Mouse (Mus musculus): ENCODE results near the gene Ppm1m.

DNA sequence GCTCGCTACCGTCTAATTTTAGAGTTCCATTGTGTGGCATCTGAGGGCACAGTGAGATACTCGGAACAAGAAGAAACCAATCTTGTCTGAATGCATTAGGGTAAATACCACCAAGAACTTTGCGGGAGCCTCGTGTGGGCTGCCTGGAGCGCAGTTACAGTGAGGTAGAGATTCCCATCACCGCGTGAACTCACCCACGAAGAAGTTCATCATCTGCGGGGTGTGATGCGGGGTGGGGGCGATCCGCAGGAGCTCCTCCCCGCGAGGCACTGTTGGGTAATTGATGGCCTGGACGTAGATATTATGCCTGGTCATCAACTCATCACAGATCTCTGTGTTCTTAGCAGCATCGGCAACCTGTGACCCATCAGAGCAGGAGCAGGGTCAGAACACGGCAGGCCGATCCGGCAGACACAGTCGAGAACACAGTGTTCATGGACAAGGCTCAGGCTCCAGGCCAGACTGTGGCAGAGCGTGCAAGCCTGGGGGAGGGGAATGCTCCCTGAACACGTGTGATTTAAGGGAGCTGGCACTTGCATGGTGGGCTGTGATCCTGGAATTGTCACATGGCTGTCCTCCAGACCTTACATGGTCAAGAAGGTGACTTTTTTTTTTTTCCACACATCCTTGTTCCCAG lies 35.8 kb upstream of the Ppm1m start:
- TF ChIP-seq CTCF (IDR thresholded peaks at IDR 0.05) = no peak
- peak; percentile 47; the same call in 1 of the 2 replicates for TF ChIP-seq POLR2A (IDR thresholded peaks at IDR 0.05; ENCODE audit: insufficient read depth, low read depth, low read length)
